Mouse (Mus musculus) liver, adult 2 months (tissue): ENCODE data around the gene Tubb3. TPM values are rescaled to one million over a fixed set of nuclear protein-coding genes. Genes with fewer than 3 reads are reported as not detected.
"Not testable (repeated sequence)": the region's sequence is repeated elsewhere in the genome, so short reads cannot be mapped to it uniquely, and the experiment has no call there.

Source experiments
- DNase-seq: peaks from one replicate; pipeline ENCODE4 v3.0.0-alpha.2; 2011; ENCODE audit warnings: low read depth, low spot score; ENCODE audit errors: extremely low read depth
- H3K27ac ChIP-seq: fragments of 200-500 bp; replicated peaks from 2 replicates; pipeline ENCODE4 v1.5.1; 2012; ENCODE audit warnings: low read depth, mild to moderate bottlenecking, control low read depth, inconsistent platforms, low read length; ENCODE audit not compliant: insufficient read depth
- H3K27me3 ChIP-seq: fragments of 200-500 bp; 2 replicates; pipeline ENCODE4 v1.6.1; 2012; ENCODE audit warnings: mild to moderate bottlenecking, moderate library complexity, low read length, inconsistent platforms; ENCODE audit not compliant: control insufficient read depth, insufficient read depth
- H3K36me3 ChIP-seq: fragments of 200-500 bp; 2 replicates; pipeline ENCODE4 v1.6.1; 2012; ENCODE audit warnings: low read length, inconsistent platforms; ENCODE audit not compliant: control insufficient read depth, insufficient read depth
- H3K4me1 ChIP-seq: fragments of 200-500 bp; 2 replicates; pipeline ENCODE4 v1.6.1; 2011; ENCODE audit warnings: low read length; ENCODE audit not compliant: control insufficient read depth, insufficient read depth
- H3K4me3 ChIP-seq: fragments of 200-500 bp; 2 replicates; pipeline ENCODE4 v1.5.1; 2011; ENCODE audit warnings: low read depth, mild to moderate bottlenecking, control low read depth, low read length, moderate library complexity; ENCODE audit not compliant: insufficient read depth
- H3K79me2 ChIP-seq: fragments of 200-500 bp; 2 replicates; pipeline ENCODE4 v1.6.1; 2012; ENCODE audit warnings: inconsistent platforms, mild to moderate bottlenecking, low read length, moderate library complexity; ENCODE audit not compliant: control insufficient read depth, insufficient read depth
- H3K9ac ChIP-seq: fragments of 200-500 bp; 2 replicates; pipeline ENCODE4 v1.6.1; 2012; ENCODE audit warnings: low read depth, mild to moderate bottlenecking, control low read depth, inconsistent platforms, low read length
- CTCF ChIP-seq: fragments of 200-500 bp; IDR thresholded peaks from 2 replicates; pipeline ENCODE4 v1.5.1; 2011; ENCODE audit warnings: low read depth, low read length, control low read depth
- POLR2A ChIP-seq: fragments of 200-500 bp; IDR thresholded peaks from 2 replicates; pipeline ENCODE4 v1.6.1; 2011; ENCODE audit warnings: low read length, control low read depth; ENCODE audit not compliant: insufficient read depth; ENCODE audit errors: extremely low read depth
- WGBS: fragments of 180-500 bp; shearing (Covaris S2); methylation state at CpG from one replicate; pipeline ENCODE4 v1.1.7; 2018; 5-methylcytosine and 5-hydroxymethylcytosine counted together
- polyA plus RNA-seq: library from polyadenylated mRNA; depleted of rRNA; stranded (reverse); fragments of >200 nt; gene quantifications from 2 replicates; pipeline ENCODE4 v1.2.3, GENCODE M21; 2012
- total RNA-seq: library from RNA; depleted of rRNA; stranded (reverse); fragments of >200 nt; gene quantifications from 2 replicates; pipeline ENCODE4 v1.2.3, GENCODE M21; 2014

Gene Tubb3
- total and polyA plus RNA-seq, 2 experiments: not detected

GRCm38 (mm10) chr8:123426511-123427509, 15.6 kb downstream of the Tubb3 start:
- WGBS: 98% methylated on average over 27 of the region's 27 CpGs

GRCm38 (mm10) chr8:123427639-123428275, 16.5 kb downstream of the Tubb3 start:
- Histone ChIP-seq H3K79me2 (no peaks in the 10 kb centered on the region), H3K27ac (no peak overlapping the region), H3K36me3 (no peaks in the 10 kb centered on the region), H3K27me3 (no peaks in the 10 kb centered on the region), H3K4me3 (no peak overlapping the region), H3K9ac (no peak overlapping the region), H3K4me1 (no peaks in the 10 kb centered on the region)
- TF ChIP-seq CTCF (no peak), POLR2A (no peak)
- no peak for DNase-seq
- WGBS: 95% methylated on average over 24 of the region's 24 CpGs

More at GRCm38 (mm10) chr8:123426511-123427509, 15.6 kb downstream of the Tubb3 start:
- H3K27me3 ChIP-seq: no peaks in the 10 kb centered on the region
- no peaks in the 10 kb centered on the region for H3K79me2 ChIP-seq
- H3K4me1 ChIP-seq: no peaks in the 10 kb centered on the region
- no peaks in the 10 kb centered on the region for H3K36me3 ChIP-seq
- no peak for DNase-seq
- no peak overlapping the region for H3K9ac ChIP-seq
- TF ChIP-seq CTCF (no peak), POLR2A (no peak)
- H3K27ac ChIP-seq: no peak overlapping the region
- no peak overlapping the region for H3K4me3 ChIP-seq

- no peaks in the 10 kb centered on the region for H3K4me1 ChIP-seq
- no peaks in the 10 kb centered on the region for H3K79me2 ChIP-seq
- TF ChIP-seq CTCF: no peak
- TF ChIP-seq POLR2A: no peak
- no peak for DNase-seq
- no peak overlapping the region for H3K4me3 ChIP-seq
- no peaks in the 10 kb centered on the region for H3K36me3 ChIP-seq
- no peak overlapping the region for H3K9ac ChIP-seq
- 98% methylated on average over 29 of the region's 29 CpGs for WGBS
- no peaks in the 10 kb centered on the region; the same call in 1 of the 2 replicates for H3K27me3 ChIP-seq
- no peak overlapping the region for H3K27ac ChIP-seq
Observed at GRCm38 (mm10) chr8:123428343-123428893, 17.2 kb downstream of the Tubb3 start.

DNA sequence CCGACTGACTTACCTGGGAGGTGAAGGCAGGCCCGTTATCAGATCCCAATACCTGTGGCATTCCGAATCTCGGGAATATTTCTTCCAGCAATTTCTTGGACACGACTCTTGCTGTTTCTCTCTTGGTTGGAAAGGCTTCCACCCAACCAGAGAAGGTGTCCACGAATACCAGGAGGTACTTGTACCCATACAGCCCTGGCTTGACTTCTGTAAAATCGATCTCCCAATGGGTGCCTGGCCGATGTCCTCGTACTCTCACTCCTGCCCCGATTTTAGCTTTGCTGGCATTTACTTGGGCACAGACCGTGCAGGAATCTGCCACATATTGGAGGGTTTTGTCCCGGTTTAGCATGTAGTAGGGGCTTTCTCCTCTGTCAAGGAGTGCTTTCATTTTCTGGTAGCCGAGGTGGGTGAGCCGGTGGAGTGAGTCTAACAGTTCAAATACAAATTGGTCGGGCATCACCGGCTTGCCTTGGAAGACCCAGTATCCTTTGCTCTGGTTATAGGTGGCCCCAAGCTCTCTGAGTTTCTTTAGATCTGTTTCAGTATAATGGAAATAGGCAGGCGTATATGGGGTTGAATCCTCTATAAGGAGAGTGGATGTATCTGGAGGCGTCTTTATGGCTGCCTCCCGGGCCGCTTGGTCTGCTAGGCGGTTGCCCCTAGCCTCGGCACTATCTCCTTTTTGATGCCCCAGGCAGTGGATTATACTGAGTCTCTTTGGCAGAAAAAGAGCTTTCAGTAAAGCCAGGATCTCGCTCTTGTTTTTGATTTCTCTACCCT, 17.9 kb downstream of the Tubb3 start:
- Histone ChIP-seq H3K36me3 (no peaks in the 10 kb centered on the region), H3K79me2 (no peaks in the 10 kb centered on the region), H3K27me3 (no peaks in the 10 kb centered on the region; the same call in 1 of the 2 replicates), H3K27ac (no peak overlapping the region), H3K4me3 (no peak overlapping the region), H3K9ac (no peak overlapping the region), H3K4me1 (no peaks in the 10 kb centered on the region)
- DNase-seq: no peak
- TF ChIP-seq POLR2A (no peak), CTCF (no peak)
- WGBS: 96% methylated on average over 23 of the region's 23 CpGs

DNA sequence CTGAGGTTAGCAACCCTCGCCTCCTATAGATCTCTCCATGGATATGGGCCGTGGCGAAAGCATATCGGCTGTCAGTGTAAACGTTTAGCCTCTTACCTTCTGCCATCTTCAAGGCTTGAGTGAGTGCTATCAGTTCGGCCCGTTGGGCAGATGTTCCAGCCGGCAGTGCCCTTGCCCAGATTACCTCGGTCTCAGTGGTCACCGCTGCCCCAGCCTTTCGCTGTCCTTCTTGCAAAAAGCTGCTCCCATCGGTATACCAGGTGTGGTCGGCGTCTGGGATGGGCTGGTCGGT, 18.4 kb downstream of the Tubb3 start:
- 97% methylated on average over 15 of the region's 15 CpGs for WGBS
- not testable (repeated sequence) for H3K4me3 ChIP-seq, H3K4me1 ChIP-seq, H3K9ac ChIP-seq, H3K27me3 ChIP-seq, H3K36me3 ChIP-seq, H3K79me2 ChIP-seq, DNase-seq, H3K27ac ChIP-seq

DNA sequence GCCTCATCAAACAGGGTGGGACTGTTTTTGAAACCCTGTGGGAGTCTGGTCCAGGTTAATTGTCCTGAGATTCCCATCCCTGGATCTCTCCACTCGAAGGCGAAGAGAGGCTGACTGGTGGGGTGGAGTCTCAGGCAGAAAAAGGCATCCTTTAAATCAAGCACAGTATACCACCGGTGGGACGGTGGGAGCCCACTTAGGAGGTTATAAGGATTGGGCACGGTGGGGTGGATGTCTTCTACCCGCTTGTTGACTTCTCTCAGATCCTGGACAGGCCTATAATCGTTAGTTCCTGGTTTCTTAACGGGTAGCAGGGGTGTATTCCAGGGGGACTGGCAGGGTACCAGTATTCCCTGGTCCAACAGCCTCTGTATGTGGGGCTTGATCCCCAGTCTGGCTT, 19.7 kb downstream of the Tubb3 start:
- not testable (repeated sequence) for DNase-seq, H3K36me3 ChIP-seq, H3K79me2 ChIP-seq, H3K27ac ChIP-seq, H3K4me3 ChIP-seq, H3K27me3 ChIP-seq, H3K9ac ChIP-seq, H3K4me1 ChIP-seq
- 95% methylated on average over 8 of the region's 8 CpGs for WGBS
